22 mouse cellular contexts compared by ENCODE assay signal in the genomic region with DNA sequence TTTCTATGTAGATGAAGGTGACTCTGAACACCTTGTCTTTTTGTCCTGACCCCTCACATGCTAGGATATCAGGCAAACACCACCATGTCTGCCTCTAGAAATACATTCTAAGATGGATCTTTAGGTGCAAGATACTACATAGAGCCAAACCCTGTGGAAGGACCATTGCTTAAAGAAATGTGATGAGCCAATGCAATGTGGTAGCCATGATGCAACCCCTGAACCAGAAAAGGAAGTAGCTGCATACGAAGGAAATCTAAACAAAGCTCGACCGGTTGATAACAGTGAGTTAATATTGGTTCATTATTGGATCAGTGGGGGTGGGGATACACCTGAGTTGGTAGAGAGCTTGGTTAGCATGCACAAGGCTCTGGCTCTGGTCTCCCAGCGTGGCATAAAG.
"Had no signal": no experiment of that assay in that cellular context is flagged by ENCODE, and none has a peak within 500 bp of the region (broad histone marks: within the 10 kb centered on the region; RNA-seq: fewer than 3 reads in every experiment).

No protein-coding gene starts in this region.

- H3K9me3 ChIP-seq: kidney, embryonic 15.5 days; limb, embryonic 10.5 days; limb, embryonic 13.5 days; liver, embryonic 12.5 days; liver, embryonic 15.5 days; lung, embryonic 15.5 days; midbrain, embryonic 15.5 days; stomach, embryonic 15.5 days had no signal

- H3K27me3 ChIP-seq: kidney, embryonic 15.5 days; limb, embryonic 13.5 days; liver, embryonic 12.5 days; liver, embryonic 15.5 days; lung, embryonic 15.5 days; midbrain, embryonic 15.5 days; stomach, embryonic 15.5 days had no signal

- DNase-seq: kidney, adult 11 months; kidney, adult 8-10 months; kidney, postnatal 10 days; kidney, postnatal 4 days; liver; lung, adult 18-20 months; lung, postnatal 14 days; right cerebral cortex, adult 18-20 months; right cerebral cortex, postnatal 25 days; spleen, adult 18-20 months; thymus, postnatal 25 days had no signal

- H3K9ac ChIP-seq: kidney, embryonic 15.5 days; limb, embryonic 13.5 days; liver, embryonic 12.5 days; liver, embryonic 15.5 days; lung, embryonic 15.5 days; midbrain, embryonic 15.5 days; stomach, embryonic 15.5 days had no signal

- H3K4me1 ChIP-seq: kidney, embryonic 15.5 days; limb, embryonic 10.5 days; limb, embryonic 13.5 days; liver, embryonic 12.5 days; liver, embryonic 15.5 days; lung, embryonic 15.5 days; midbrain, embryonic 15.5 days; stomach, embryonic 15.5 days had no signal

- H3K36me3 ChIP-seq: kidney, embryonic 15.5 days; limb, embryonic 10.5 days; limb, embryonic 13.5 days; liver, embryonic 12.5 days; liver, embryonic 15.5 days; lung, embryonic 15.5 days; midbrain, embryonic 15.5 days; stomach, embryonic 15.5 days had no signal

- H3K27ac ChIP-seq: kidney, embryonic 15.5 days; limb, embryonic 10.5 days; limb, embryonic 13.5 days; liver, embryonic 12.5 days; liver, embryonic 15.5 days; lung, embryonic 15.5 days; macrophage; midbrain, embryonic 15.5 days; stomach, embryonic 15.5 days had no signal

- ATAC-seq: liver, embryonic 12.5 days; midbrain, embryonic 15.5 days had no signal

- H3K4me2 ChIP-seq: kidney, embryonic 15.5 days; limb, embryonic 13.5 days; liver, embryonic 12.5 days; liver, embryonic 15.5 days; lung, embryonic 15.5 days; midbrain, embryonic 11.5 days; midbrain, embryonic 15.5 days; stomach, embryonic 15.5 days had no signal

- H3K4me3 ChIP-seq: kidney, embryonic 15.5 days; limb, embryonic 10.5 days; limb, embryonic 13.5 days; liver, embryonic 12.5 days; liver, embryonic 15.5 days; lung, embryonic 15.5 days; midbrain, embryonic 15.5 days; myocyte; stomach, embryonic 15.5 days had no signal
